Mouse (Mus musculus): ENCODE measurements around the gene Lin37. TPM values are rescaled to one million over a fixed set of nuclear protein-coding genes. Genes with fewer than 3 reads are reported as not detected.

Gene Lin37
- polyA plus RNA-seq (2015; fragmentation: Nextera tagmentation; extraction: Ambion mirVana) = 53.0 and 65.1 TPM in 2 replicates

- Histone ChIP-seq H3K4me3 (peak within 1 kb of the TSS; percentile 70), H3K27ac (peak within 1 kb of the TSS; percentile 31), H3K4me1 (peaks cover 36% of the 10 kb centered on the region), H3K9ac (peak within 1 kb of the TSS; percentile 83), H3K9me3 (replicated peaks) (no peaks in the 10 kb centered on the region), H3K36me3 (ENCODE audit: poor library complexity, severe bottlenecking) (peaks cover 34% of the 10 kb centered on the region), H3K4me2 (peak within 1 kb of the TSS; percentile 97), H3K27me3 (no peaks in the 10 kb centered on the region)
- WGBS = 1% methylated on average over 20 of the region's 20 CpGs
- ATAC-seq = peak; percentile 88
Measured at GRCm38 (mm10) chr7:30559443-30559954, at the start of gene Lin37. Gene Lin37 (minus strand): TSS chr7:30559838.

DNA sequence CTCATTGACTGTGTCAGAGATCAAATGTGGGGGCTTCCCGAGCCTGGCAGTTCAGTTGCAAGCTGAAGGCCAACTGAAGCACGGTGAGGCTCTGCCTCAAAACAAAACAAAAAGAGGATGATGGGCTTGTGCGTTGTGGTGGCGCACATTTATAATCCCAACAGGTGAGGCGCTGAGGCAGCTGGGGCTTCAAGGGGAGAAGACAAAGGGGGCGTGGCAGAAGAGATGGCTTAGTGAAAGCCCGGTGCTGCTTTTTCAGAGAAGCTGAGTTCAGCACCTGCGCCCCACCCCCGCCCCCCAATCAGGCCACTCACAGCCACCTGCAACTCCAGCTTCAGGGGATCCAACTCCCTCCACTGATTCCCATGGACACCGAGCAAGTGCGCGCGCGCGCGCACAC, 48.8 kb upstream of the Lin37 start:
- no peak overlapping the region for H3K4me2 ChIP-seq
- ATAC-seq = no peak
- 44% methylated on average over 16 of the region's 16 CpGs for WGBS
- no peak overlapping the region for H3K9ac ChIP-seq
- H3K27ac ChIP-seq = no peak overlapping the region
- H3K36me3 ChIP-seq (ENCODE audit: poor library complexity, severe bottlenecking) = no peaks in the 10 kb centered on the region
- no peak overlapping the region for H3K4me3 ChIP-seq
- H3K27me3 ChIP-seq = no peaks in the 10 kb centered on the region
- H3K4me1 ChIP-seq = no peaks in the 10 kb centered on the region
- no peaks in the 10 kb centered on the region for H3K9me3 ChIP-seq (replicated peaks)

- no peak overlapping the region for H3K27ac ChIP-seq
- no peak overlapping the region for H3K9ac ChIP-seq
- no peaks in the 10 kb centered on the region for H3K27me3 ChIP-seq
- H3K4me3 ChIP-seq = no peak overlapping the region
- H3K36me3 ChIP-seq (ENCODE audit: poor library complexity, severe bottlenecking) = no peaks in the 10 kb centered on the region
- no peak overlapping the region for H3K4me2 ChIP-seq
- no peaks in the 10 kb centered on the region for H3K9me3 ChIP-seq (replicated peaks)
- no peaks in the 10 kb centered on the region for H3K4me1 ChIP-seq
- 32% methylated on average over 8 of the region's 8 CpGs for WGBS
- ATAC-seq = 0 out of 2 replicates have a peak, but pooled peaks have one; percentile 41
Measured at GRCm38 (mm10) chr7:30607706-30608309, 48.2 kb upstream of the Lin37 start.

DNA sequence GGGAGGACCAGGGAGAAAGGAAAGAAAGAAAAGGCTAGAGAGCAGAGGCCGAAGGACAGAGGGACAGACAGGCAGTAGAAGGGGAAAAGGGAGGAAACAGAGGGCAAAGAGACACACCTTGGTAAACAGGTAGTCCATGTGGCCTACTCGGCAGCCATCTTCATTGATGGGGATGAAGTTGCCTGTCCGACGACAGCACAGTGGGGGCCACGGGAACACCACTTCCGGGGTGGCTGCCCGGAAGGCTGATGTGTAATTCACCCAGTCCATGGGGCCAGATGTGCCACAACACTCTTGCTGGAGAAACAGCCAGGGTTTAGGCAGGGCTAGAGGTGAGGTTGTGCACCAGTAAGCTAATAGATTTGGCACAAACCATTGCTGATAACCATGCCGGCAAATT, 45.3 kb upstream of the Lin37 start:
- Histone ChIP-seq H3K4me1 (peaks cover 8% of the 10 kb centered on the region), H3K36me3 (ENCODE audit: poor library complexity, severe bottlenecking) (no peaks in the 10 kb centered on the region), H3K4me2 (no peak overlapping the region), H3K9me3 (replicated peaks) (no peaks in the 10 kb centered on the region), H3K9ac (no peak overlapping the region), H3K27me3 (no peaks in the 10 kb centered on the region), H3K4me3 (no peak overlapping the region), H3K27ac (no peak overlapping the region)
- ATAC-seq = no peak
- 90% methylated on average over 8 of the region's 8 CpGs for WGBS

GRCm38 (mm10) chr7:30604424-30604823, 44.8 kb upstream of the Lin37 start:
- no peaks in the 10 kb centered on the region for H3K27me3 ChIP-seq
- no peak for ATAC-seq

GRCm38 (mm10) chr7:30602583-30602982, 42.9 kb upstream of the Lin37 start:
- WGBS = 60% methylated on average over 3 of the region's 3 CpGs
- Histone ChIP-seq H3K9ac (no peak overlapping the region), H3K4me1 (peaks cover 13% of the 10 kb centered on the region), H3K27ac (no peak overlapping the region), H3K36me3 (ENCODE audit: poor library complexity, severe bottlenecking) (no peaks in the 10 kb centered on the region), H3K9me3 (replicated peaks) (no peaks in the 10 kb centered on the region), H3K27me3 (no peaks in the 10 kb centered on the region), H3K4me3 (no peak overlapping the region), H3K4me2 (no peak overlapping the region)
- ATAC-seq = no peak

More at GRCm38 (mm10) chr7:30604424-30604823, 44.8 kb upstream of the Lin37 start:
- Histone ChIP-seq H3K4me1 (peaks cover 12% of the 10 kb centered on the region), H3K9ac (no peak overlapping the region), H3K9me3 (replicated peaks) (no peaks in the 10 kb centered on the region), H3K4me3 (no peak overlapping the region), H3K27ac (no peak overlapping the region), H3K4me2 (no peak overlapping the region), H3K36me3 (ENCODE audit: poor library complexity, severe bottlenecking) (no peaks in the 10 kb centered on the region)
- 66% methylated on average over 8 of the region's 8 CpGs for WGBS

DNA sequence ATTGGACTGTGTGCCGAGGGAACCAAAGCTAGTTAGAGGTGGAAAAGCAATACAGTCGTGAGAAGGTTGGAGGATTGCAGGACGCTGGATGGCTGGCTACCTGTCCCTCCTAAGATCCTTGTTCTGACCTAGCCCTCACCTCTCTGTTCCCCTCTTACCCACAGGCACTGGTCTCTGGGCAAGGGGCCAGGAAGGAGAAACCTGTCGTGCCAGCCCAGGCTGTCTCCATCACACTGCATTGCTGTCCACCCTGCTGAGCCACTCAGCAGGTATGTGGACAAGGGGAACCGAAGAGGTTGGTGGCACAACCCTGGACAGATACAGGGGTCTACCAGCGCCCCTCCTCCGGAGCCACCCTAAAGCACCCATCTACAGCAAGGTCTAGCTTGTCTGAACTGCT, 41.0 kb upstream of the Lin37 start:
- no peaks in the 10 kb centered on the region for H3K27me3 ChIP-seq
- no peaks in the 10 kb centered on the region for H3K36me3 ChIP-seq (ENCODE audit: poor library complexity, severe bottlenecking)
- H3K4me2 ChIP-seq = peak overlapping the region; percentile 40
- WGBS = 73% methylated on average over 7 of the region's 7 CpGs
- peaks cover 13% of the 10 kb centered on the region for H3K4me1 ChIP-seq
- no peak for ATAC-seq
- H3K9me3 ChIP-seq (replicated peaks) = no peaks in the 10 kb centered on the region
- H3K27ac ChIP-seq = no peak overlapping the region
- H3K9ac ChIP-seq = peak overlapping the region; percentile 27
- H3K4me3 ChIP-seq = no peak overlapping the region

GRCm38 (mm10) chr7:30599933-30600353, 40.3 kb upstream of the Lin37 start:
- Histone ChIP-seq H3K36me3 (ENCODE audit: poor library complexity, severe bottlenecking) (no peaks in the 10 kb centered on the region), H3K9ac (0 out of 2 replicates have a peak overlapping the region, but pooled peaks have one; percentile 27), H3K27me3 (no peaks in the 10 kb centered on the region), H3K27ac (no peak overlapping the region; the same call in 1 of the 2 replicates), H3K4me3 (peak overlapping the region; percentile 4; the same call in 1 of the 2 replicates), H3K4me2 (peak overlapping the region; percentile 40), H3K4me1 (peaks cover 13% of the 10 kb centered on the region), H3K9me3 (replicated peaks) (no peaks in the 10 kb centered on the region)
- ATAC-seq = peak; percentile 99
- 0% methylated on average over 16 of the region's 16 CpGs for whole genome bisulfite sequencing

DNA sequence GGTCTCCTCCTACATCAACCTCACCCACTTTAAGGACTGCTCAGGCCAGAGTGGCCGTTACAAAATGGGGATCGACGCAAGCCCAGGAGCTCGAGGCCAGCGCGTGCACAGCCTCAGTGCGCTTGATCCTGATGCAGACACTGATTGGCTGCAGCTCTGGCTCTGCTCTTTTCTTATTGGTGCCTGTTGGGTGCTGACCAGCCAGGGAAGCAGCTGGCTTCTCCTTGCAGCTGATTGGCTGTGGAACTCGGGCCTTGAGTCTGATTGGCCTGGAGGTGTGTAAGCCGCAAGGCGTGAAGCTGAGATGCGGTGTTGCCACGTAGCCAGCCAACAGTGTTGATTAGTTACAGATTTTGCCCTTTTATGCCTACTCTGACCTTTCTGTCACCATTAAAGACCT, 39.1 kb upstream of the Lin37 start, which contains the start of gene Zbtb32:
Gene Zbtb32 (minus strand): TSS at position 124 of the 400 bp plus-strand sequence.
- Histone ChIP-seq H3K4me3 (peak within 1 kb of the TSS; percentile 4; the same call in 1 of the 2 replicates), H3K36me3 (ENCODE audit: poor library complexity, severe bottlenecking) (no peaks in the 10 kb centered on the region), H3K27me3 (no peaks in the 10 kb centered on the region), H3K9me3 (replicated peaks) (no peaks in the 10 kb centered on the region), H3K9ac (no peak within 1 kb of the TSS), H3K4me2 (peak within 1 kb of the TSS; percentile 40), H3K4me1 (peaks cover 13% of the 10 kb centered on the region), H3K27ac (no peak within 1 kb of the TSS; the same call in 1 of the 2 replicates)
- no peak for ATAC-seq
- WGBS = 98% methylated on average over 12 of the region's 12 CpGs

DNA sequence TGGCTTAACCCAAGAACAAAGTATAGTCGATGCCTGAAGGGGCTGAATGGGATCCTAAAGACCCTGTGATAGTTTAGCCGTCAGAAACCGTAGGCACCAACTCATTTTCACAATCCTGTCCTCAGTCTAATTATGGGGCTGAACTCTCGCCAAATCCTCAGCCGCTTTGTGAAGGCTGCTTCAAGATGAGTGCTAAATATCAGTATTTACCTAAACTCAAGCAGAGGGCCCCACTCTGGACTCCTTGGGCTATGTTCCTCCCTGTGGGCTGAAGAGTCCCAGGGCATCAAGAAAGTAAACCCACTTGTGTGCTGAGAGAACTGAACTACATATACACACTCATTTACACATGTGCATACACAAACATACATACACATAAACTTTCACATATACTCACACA, 37.2 kb upstream of the Lin37 start:
- no peak overlapping the region for H3K4me3 ChIP-seq
- 53% methylated on average over 5 of the region's 5 CpGs for WGBS
- H3K36me3 ChIP-seq (ENCODE audit: poor library complexity, severe bottlenecking) = no peaks in the 10 kb centered on the region
- no peaks in the 10 kb centered on the region for H3K27me3 ChIP-seq
- H3K4me2 ChIP-seq = no peak overlapping the region
- H3K4me1 ChIP-seq = peaks cover 13% of the 10 kb centered on the region
- no peak for ATAC-seq
- H3K9me3 ChIP-seq (replicated peaks) = no peaks in the 10 kb centered on the region
- no peak overlapping the region for H3K27ac ChIP-seq
- no peak overlapping the region for H3K9ac ChIP-seq

- Histone ChIP-seq H3K4me3 (no peak overlapping the region), H3K4me1 (peaks cover 13% of the 10 kb centered on the region), H3K9me3 (replicated peaks) (no peaks in the 10 kb centered on the region), H3K9ac (no peak overlapping the region), H3K27me3 (no peaks in the 10 kb centered on the region), H3K27ac (no peak overlapping the region), H3K4me2 (no peak overlapping the region), H3K36me3 (ENCODE audit: poor library complexity, severe bottlenecking) (no peaks in the 10 kb centered on the region)
- ATAC-seq = no peak
- 81% methylated on average over 5 of the region's 5 CpGs for WGBS
Measured at GRCm38 (mm10) chr7:30596093-30596492, 36.5 kb upstream of the Lin37 start.

DNA sequence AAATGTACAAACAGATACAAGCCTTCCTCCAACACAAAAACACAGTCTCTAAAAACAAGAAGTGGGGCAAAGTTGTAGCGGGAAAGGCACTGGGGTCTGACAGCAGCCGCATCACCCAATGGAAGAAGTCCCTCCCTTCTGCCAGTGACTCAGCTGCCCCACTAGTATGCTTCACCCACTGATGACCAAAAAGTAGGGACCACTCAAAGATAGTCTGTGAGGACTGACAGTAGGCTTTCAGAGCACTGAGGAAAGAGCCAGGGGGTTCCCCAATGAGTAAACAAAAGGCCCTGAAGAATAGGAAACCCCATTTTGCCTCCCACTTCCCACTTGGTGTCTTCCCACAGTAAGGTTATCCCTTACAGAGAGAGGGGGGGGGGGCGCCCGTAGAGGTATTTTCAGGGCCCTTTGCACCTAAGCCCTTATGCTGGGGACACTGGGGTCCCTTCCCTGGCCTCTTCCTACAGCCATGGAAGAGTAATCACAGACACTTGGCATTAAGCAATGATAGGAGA, 34.9 kb upstream of the Lin37 start:
- no peak overlapping the region for H3K9ac ChIP-seq
- WGBS = 84% methylated on average over 3 of the region's 4 CpGs
- H3K4me1 ChIP-seq = peaks cover 9% of the 10 kb centered on the region
- no peaks in the 10 kb centered on the region for H3K9me3 ChIP-seq (replicated peaks)
- H3K4me3 ChIP-seq = no peak overlapping the region
- no peaks in the 10 kb centered on the region for H3K27me3 ChIP-seq
- H3K36me3 ChIP-seq (ENCODE audit: poor library complexity, severe bottlenecking) = no peaks in the 10 kb centered on the region
- ATAC-seq = no peak
- no peak overlapping the region for H3K27ac ChIP-seq
- no peak overlapping the region for H3K4me2 ChIP-seq

Data from forebrain, embryonic 13.5 days (tissue).